In genomic region chr2:28384875-28385274, GRCm38 (mm10) we compare ENCODE assay signal across 13 mouse cellular contexts.
DNase-seq lines count a peak whose midpoint lies in the region; ATAC-seq and TF ChIP-seq lines count a peak whose summit lies in the region.
"Had no signal": no experiment of that assay in that cellular context is flagged by ENCODE, and none has a peak within 500 bp of the region (broad histone marks: within the 10 kb centered on the region; RNA-seq: fewer than 3 reads in every experiment).

No protein-coding gene starts in this region.

- H3K36me3 ChIP-seq in forebrain, embryonic 10.5 days (replicated peaks) = no peaks in the 10 kb centered on the region
- H3K36me3 ChIP-seq in hindbrain, embryonic 13.5 days = no peaks in the 10 kb centered on the region
- no peaks in the 10 kb centered on the region for H3K36me3 ChIP-seq in midbrain, postnatal 0 days (ENCODE audit: insufficient read depth, low read length)
- H3K36me3 ChIP-seq: liver, embryonic 13.5 days had no signal

- no peak overlapping the region for H3K9ac ChIP-seq in hindbrain, embryonic 13.5 days
- H3K9ac ChIP-seq in midbrain, postnatal 0 days (replicated peaks; ENCODE audit: low read length, poor library complexity, severe bottlenecking) = no peak overlapping the region
- H3K9ac ChIP-seq: liver, embryonic 13.5 days had no signal

- H3K4me3 ChIP-seq in forebrain, embryonic 10.5 days = no peak overlapping the region
- no peak overlapping the region for H3K4me3 ChIP-seq in hindbrain, embryonic 13.5 days
- H3K4me3 ChIP-seq in midbrain, postnatal 0 days (ENCODE audit: low read depth, low read length) = no peak overlapping the region
- H3K4me3 ChIP-seq: liver, embryonic 13.5 days; myocyte had no signal

- no peak for TF ChIP-seq POLR2A in brain, embryonic 14.5 days (IDR thresholded peaks at IDR 0.05; ENCODE audit: borderline replicate concordance, extremely low read depth, insufficient read depth, insufficient read length, poor library complexity, severe bottlenecking)

- no peaks in the 10 kb centered on the region for H3K9me3 ChIP-seq in forebrain, embryonic 10.5 days
- H3K9me3 ChIP-seq in hindbrain, embryonic 13.5 days = no peaks in the 10 kb centered on the region
- no peaks in the 10 kb centered on the region for H3K9me3 ChIP-seq in midbrain, postnatal 0 days (ENCODE audit: low read length)
- H3K9me3 ChIP-seq: liver, embryonic 13.5 days had no signal

- peaks cover 10% of the 10 kb centered on the region for H3K27me3 ChIP-seq in forebrain, embryonic 10.5 days (ENCODE audit: poor library complexity, severe bottlenecking)
- H3K27me3 ChIP-seq in hindbrain, embryonic 13.5 days = no peaks in the 10 kb centered on the region
- H3K27me3 ChIP-seq in midbrain, postnatal 0 days (ENCODE audit: insufficient read depth, low read length) = no peaks in the 10 kb centered on the region

- ATAC-seq in hindbrain, embryonic 13.5 days (ENCODE audit: low FRiP score) = peak; percentile 68
- no peak for ATAC-seq in midbrain, postnatal 0 days (ENCODE audit: low FRiP score)
- ATAC-seq: Patski had no signal

- no peak for TF ChIP-seq CTCF in brain, embryonic 14.5 days (IDR thresholded peaks at IDR 0.05; ENCODE audit: borderline replicate concordance, extremely low read depth, insufficient read depth, insufficient read length)
- TF ChIP-seq CTCF in midbrain, postnatal 0 days (IDR thresholded peaks at IDR 0.05) = no peak

- H3K27ac ChIP-seq in forebrain, embryonic 10.5 days = peak overlapping the region; percentile 63; the same call in 1 of the 2 replicates
- H3K27ac ChIP-seq in hindbrain, embryonic 13.5 days = peak overlapping the region; percentile 86
- H3K27ac ChIP-seq in midbrain, postnatal 0 days (ENCODE audit: low read depth, low read length) = no peak overlapping the region
- H3K27ac ChIP-seq: liver, embryonic 13.5 days had no signal

- peaks cover 46% of the 10 kb centered on the region for H3K4me1 ChIP-seq in forebrain, embryonic 10.5 days
- H3K4me1 ChIP-seq in hindbrain, embryonic 13.5 days (replicated peaks) = peaks cover 72% of the 10 kb centered on the region
- H3K4me1 ChIP-seq in midbrain, postnatal 0 days (ENCODE audit: insufficient read depth, low read length) = peaks cover 3% of the 10 kb centered on the region; the same call in 1 of the 2 replicates

- no peak overlapping the region for H3K4me2 ChIP-seq in hindbrain, embryonic 13.5 days
- H3K4me2 ChIP-seq in midbrain, postnatal 0 days (ENCODE audit: low read depth, low read length, poor library complexity, severe bottlenecking) = no peak overlapping the region
- H3K4me2 ChIP-seq: liver, embryonic 13.5 days had no signal

- WGBS in forebrain, embryonic 10.5 days = 68% methylated on average over 8 of the region's 8 CpGs
- 28% methylated on average over 8 of the region's 8 CpGs for WGBS in hindbrain, embryonic 13.5 days
- 40% methylated on average over 8 of the region's 8 CpGs for WGBS in midbrain, postnatal 0 days

- DNase-seq in brain, embryonic 14.5 days (ENCODE audit: low read depth) = peak; percentile 91
- no peak for DNase-seq in forebrain, embryonic 10.5 days (ENCODE audit: extremely low spot score, low spot score)
- peak; percentile 62 for DNase-seq in midbrain, postnatal 0 days (ENCODE audit: low spot score)
- DNase-seq in adrenal gland, adult (ENCODE audit: inconsistent age in 2 of 2, low spot score in 1 of 2) = no peak
- DNase-seq in ovary, postnatal 14 days (ENCODE audit: low spot score) = no peak
- DNase-seq in thymus, postnatal 36 days = no peak
- DNase-seq: adrenal gland, adult 8-10 months; kidney, adult 11 months; liver, embryonic 13.5 days; right cerebral cortex, adult 18-20 months had no signal

Comparison
In these comparisons a context has a peak if more than half of its experiments do, and no peak if none do; other contexts are left out.
1. DNase-seq: peak in brain, embryonic 14.5 days (single experiment) and midbrain, postnatal 0 days (single experiment); none in forebrain, embryonic 10.5 days (single experiment), adrenal gland, adult (0 of 2), ovary, postnatal 14 days (single experiment) and thymus, postnatal 36 days (0 of 2).